8 mouse cellular contexts compared by ENCODE assay signal in the genomic region with DNA sequence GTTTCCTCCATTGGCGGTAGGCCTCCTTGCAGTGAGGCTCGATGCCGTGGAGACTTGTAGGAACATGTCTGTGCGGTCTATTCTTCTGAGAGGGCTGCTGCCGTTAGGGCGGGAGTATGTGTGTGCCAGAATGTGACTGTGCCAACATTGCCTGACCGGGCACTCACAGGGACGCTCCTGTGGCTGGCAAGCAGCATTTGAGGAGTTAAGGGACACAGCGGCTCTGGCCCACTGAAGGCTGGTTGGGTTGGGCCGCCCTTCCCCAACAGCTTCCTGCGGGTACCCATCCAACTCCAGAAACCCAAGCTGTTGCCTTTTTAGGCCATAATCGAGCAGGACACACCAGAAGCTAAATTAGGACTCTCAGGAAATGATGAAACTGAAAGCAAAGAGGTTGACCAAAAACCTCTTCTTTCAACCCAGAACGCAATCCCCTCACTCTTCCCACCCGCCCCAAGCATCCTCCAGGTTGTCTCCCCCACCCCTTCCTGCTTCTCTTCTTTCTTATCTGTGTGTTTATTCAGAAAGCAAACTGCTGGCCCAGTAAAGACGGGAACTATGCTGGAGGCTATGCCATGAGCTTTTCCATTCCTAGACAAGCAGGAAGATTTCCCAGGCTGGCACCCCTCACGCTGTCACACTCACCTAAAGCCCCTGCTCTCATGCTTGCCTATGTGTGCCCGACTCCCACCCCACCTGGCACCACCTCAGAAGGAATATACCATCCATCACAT. TPM values are rescaled to one million over a fixed set of nuclear protein-coding genes. Genes with fewer than 3 reads are reported as not detected.
DNase-seq lines count a peak whose midpoint lies in the region; ATAC-seq and TF ChIP-seq lines count a peak whose summit lies in the region.

No protein-coding gene starts in this region.

- no peaks in the 10 kb centered on the region for H3K27me3 ChIP-seq in thymus, adult 2 months (ENCODE audit: control insufficient read depth, insufficient read depth, low read length)
- H3K27me3 ChIP-seq in heart, embryonic 14.5 days (ENCODE audit: control insufficient read depth, insufficient read depth, low read length) = no peaks in the 10 kb centered on the region
- no peaks in the 10 kb centered on the region for H3K27me3 ChIP-seq in limb, embryonic 15.5 days
- no peaks in the 10 kb centered on the region for H3K27me3 ChIP-seq in small intestine, adult 2 months (ENCODE audit: control insufficient read depth, insufficient read depth, low read length)

- no peak for ATAC-seq in heart, embryonic 14.5 days (ENCODE audit: insufficient number of reproducible peaks, insufficient read depth, low FRiP score, low read depth)
- no peak for ATAC-seq in limb, embryonic 15.5 days (ENCODE audit: insufficient number of reproducible peaks, low FRiP score, low TSS enrichment, low read depth)

- peak overlapping the region; percentile 28 for H3K27ac ChIP-seq in thymus, adult 2 months (ENCODE audit: control insufficient read depth, insufficient read depth, low read length)
- peak overlapping the region; percentile 74 to 75 for H3K27ac ChIP-seq in heart, embryonic 14.5 days (replicated peaks in 1 of 2; ENCODE audit: control insufficient read depth in 1 of 2, insufficient read depth in 1 of 2, low read depth in 2 of 2, low read length in 2 of 2)
- H3K27ac ChIP-seq in limb, embryonic 15.5 days = peak overlapping the region; percentile 65
- peak overlapping the region; percentile 81 for H3K27ac ChIP-seq in small intestine, adult 2 months (ENCODE audit: insufficient read depth, low read depth, low read length)

- no peak for TF ChIP-seq POLR2A in thymus, adult 2 months (IDR thresholded peaks at IDR 0.05; ENCODE audit: control insufficient read depth, extremely low read depth, insufficient read depth, low read length, poor library complexity)
- no peak for TF ChIP-seq POLR2A in small intestine, adult 2 months (IDR thresholded peaks at IDR 0.05; ENCODE audit: low read depth, low read length)

- no peaks in the 10 kb centered on the region for H3K9me3 ChIP-seq in heart, embryonic 14.5 days (ENCODE audit: control insufficient read depth, low read length)
- no peaks in the 10 kb centered on the region for H3K9me3 ChIP-seq in limb, embryonic 15.5 days

- peaks cover 27% of the 10 kb centered on the region for H3K36me3 ChIP-seq in thymus, adult 2 months (ENCODE audit: control insufficient read depth, insufficient read depth, low read length)
- peaks cover 29% of the 10 kb centered on the region for H3K36me3 ChIP-seq in heart, embryonic 14.5 days (ENCODE audit: control insufficient read depth, insufficient read depth, low read length)
- peaks cover 17% of the 10 kb centered on the region for H3K36me3 ChIP-seq in limb, embryonic 15.5 days
- H3K36me3 ChIP-seq in small intestine, adult 2 months (ENCODE audit: control insufficient read depth, insufficient read depth, low read length) = peaks cover 26% of the 10 kb centered on the region

- peak overlapping the region; percentile 28 for H3K4me2 ChIP-seq in heart, embryonic 14.5 days (ENCODE audit: low read length)
- H3K4me2 ChIP-seq in limb, embryonic 15.5 days = no peak overlapping the region

- H3K4me1 ChIP-seq in thymus, adult 2 months (replicated peaks; ENCODE audit: control insufficient read depth, insufficient read depth, low read length) = peaks cover 47% of the 10 kb centered on the region
- peaks cover 63 to 91% of the 10 kb centered on the region in 2 experiments for H3K4me1 ChIP-seq in heart, embryonic 14.5 days (ENCODE audit: control insufficient read depth in 2 of 2, insufficient read depth in 2 of 2, low read length in 2 of 2)
- peaks cover 77% of the 10 kb centered on the region for H3K4me1 ChIP-seq in limb, embryonic 15.5 days
- peaks cover 75% of the 10 kb centered on the region for H3K4me1 ChIP-seq in small intestine, adult 2 months (ENCODE audit: control insufficient read depth, insufficient read depth, insufficient read length, low read length)

- TF ChIP-seq CTCF in thymus, adult 2 months (IDR thresholded peaks at IDR 0.05; ENCODE audit: borderline replicate concordance, control insufficient read depth, extremely low read depth, insufficient read depth, low read length, poor library complexity) = no peak
- no peak for TF ChIP-seq CTCF in small intestine, adult 2 months (IDR thresholded peaks at IDR 0.05; ENCODE audit: extremely low read depth, insufficient read length, insufficient replicate concordance, low read depth, low read length)

- DNase-seq in thymus, adult 2 months = no peak
- DNase-seq in thymus, postnatal 10 days (ENCODE audit: low spot score in 2 of 2) = no peak
- DNase-seq in cerebellum, postnatal 14 days = peak; percentile 69 to 73
- no peak for DNase-seq in thymus, adult 18-20 months
- no peak for DNase-seq in testis, postnatal 14 days (ENCODE audit: low spot score)

- no peak overlapping the region for H3K4me3 ChIP-seq in thymus, adult 2 months (ENCODE audit: control insufficient read depth, insufficient read depth, low read length)
- H3K4me3 ChIP-seq in heart, embryonic 14.5 days (ENCODE audit: control insufficient read depth in 1 of 2, insufficient read depth in 1 of 2, low read depth in 1 of 2, low read length in 2 of 2) = no peak overlapping the region
- H3K4me3 ChIP-seq in limb, embryonic 15.5 days = no peak overlapping the region
- H3K4me3 ChIP-seq in small intestine, adult 2 months (ENCODE audit: low read depth, low read length) = peak overlapping the region; percentile 14

- peak overlapping the region; percentile 60 for H3K9ac ChIP-seq in heart, embryonic 14.5 days (ENCODE audit: low read length)
- H3K9ac ChIP-seq in limb, embryonic 15.5 days = no peak overlapping the region

- WGBS in thymus, adult 2 months = 16% methylated on average over 17 of the region's 17 CpGs
- WGBS in heart, embryonic 14.5 days = 50% methylated on average over 17 of the region's 17 CpGs
- 55% methylated on average over 17 of the region's 17 CpGs for WGBS in limb, embryonic 15.5 days
- WGBS in small intestine, adult 2 months = 6% methylated on average over 17 of the region's 17 CpGs

RNA-seq across cellular contexts. Expression of gene Myh9, which starts 25.9 kb away (rescaled TPM):
- 167 and 193 TPM in 2 replicates for polyA plus RNA-seq in thymus, adult 2 months (2012; rRNA removed)
- 31.0 and 32.8 TPM in 2 replicates for polyA plus RNA-seq in heart, embryonic 14.5 days (2014; fragmentation: Nextera tagmentation; extraction: Ambion mirVana)
- polyA plus RNA-seq in limb, embryonic 15.5 days (2015; fragmentation: Nextera tagmentation; extraction: Ambion mirVana) = 39.9 and 44.1 TPM in 2 replicates
- polyA plus RNA-seq in small intestine, adult 2 months (2012; rRNA removed) = 44.8 and 89.4 TPM in 2 replicates

RNA-seq across cellular contexts. Expression of gene Apol8, which starts 59.2 kb away (rescaled TPM):
- 0.08 and 0.11 TPM in 2 replicates for polyA plus RNA-seq in thymus, adult 2 months (2012; rRNA removed)
- not detected in 2 replicates for polyA plus RNA-seq in heart, embryonic 14.5 days (2014; fragmentation: Nextera tagmentation; extraction: Ambion mirVana)
- 0.14 and 0.15 TPM in 2 replicates for polyA plus RNA-seq in limb, embryonic 15.5 days (2015; fragmentation: Nextera tagmentation; extraction: Ambion mirVana)
- 0.10 and 0.11 TPM in 2 replicates for polyA plus RNA-seq in small intestine, adult 2 months (2012; rRNA removed)

Comparison
In these comparisons a context has a peak if more than half of its experiments do, and no peak if none do; other contexts are left out.
1. DNase-seq: peak in cerebellum, postnatal 14 days (2 of 2); none in thymus, adult 2 months (single experiment), thymus, postnatal 10 days (0 of 2), thymus, adult 18-20 months (0 of 2) and testis, postnatal 14 days (single experiment).
2. H3K27ac ChIP-seq: peak in every context shown above with its lines; median percentile 81 in small intestine, adult 2 months; 74 in heart, embryonic 14.5 days; 65 in limb, embryonic 15.5 days; 28 in thymus, adult 2 months.